Mouse (Mus musculus): Measurements from ENCODE around the gene Jam2.

- TF ChIP-seq CTCF (IDR thresholded peaks at IDR 0.05; ENCODE audit: low read depth, low read length) (no peak), TAL1 (conservative IDR thresholded peaks at IDR 0.05; ENCODE audit: low read depth, low read length) (no peak), GATA1 (IDR thresholded peaks at IDR 0.05; ENCODE audit: borderline replicate concordance, low read length) (no peak)
These were observed 2.3 kb downstream of the Jam2 start for GRCm38 (mm10) chr16:84776089-84776784.
